ENCODE assay signal across 38 mouse cellular contexts in the genomic region with DNA sequence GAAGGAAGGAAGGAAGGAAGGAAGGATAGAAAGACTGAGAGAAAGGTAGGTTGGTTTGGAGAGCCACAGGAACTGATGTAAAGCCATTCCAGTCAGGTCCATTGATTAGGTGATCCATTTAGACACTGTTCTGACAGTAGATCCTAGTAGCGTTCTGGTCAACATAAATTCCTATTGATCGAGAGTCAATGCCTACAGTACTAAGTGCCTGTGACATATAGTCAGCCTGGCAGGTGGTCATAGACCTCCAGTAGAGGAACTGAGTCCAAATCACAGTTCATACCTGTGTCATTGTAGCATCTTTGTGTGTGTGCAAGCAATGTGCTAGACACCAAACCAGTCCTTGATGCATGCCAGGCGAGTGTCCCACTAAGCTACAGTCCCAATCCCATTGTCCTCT. TPM values are rescaled to one million over a fixed set of nuclear protein-coding genes. Genes with fewer than 3 reads are reported as not detected.
"Had no signal": no experiment of that assay in that cellular context is flagged by ENCODE, and none has a peak within 500 bp of the region (broad histone marks: within the 10 kb centered on the region; RNA-seq: fewer than 3 reads in every experiment).

No protein-coding gene starts in this region.

- H3K27me3 ChIP-seq: heart, embryonic 15.5 days; hindbrain, embryonic 12.5 days; hindbrain, embryonic 13.5 days; hindbrain, embryonic 15.5 days; intestine, embryonic 15.5 days had no signal

- H3K27ac ChIP-seq: heart, embryonic 10.5 days; heart, embryonic 13.5 days; heart, embryonic 15.5 days; hindbrain, embryonic 10.5 days; hindbrain, embryonic 12.5 days; hindbrain, embryonic 13.5 days; hindbrain, embryonic 14.5 days; hindbrain, embryonic 15.5 days; hindbrain, postnatal 0 days; intestine, embryonic 15.5 days; kidney, embryonic 15.5 days; kidney, postnatal 0 days; layer of hippocampus, adult 2 months had no signal

- H3K4me3 ChIP-seq: heart, embryonic 10.5 days; heart, embryonic 12.5 days; heart, embryonic 13.5 days; heart, embryonic 15.5 days; hindbrain, embryonic 10.5 days; hindbrain, embryonic 12.5 days; hindbrain, embryonic 13.5 days; hindbrain, embryonic 15.5 days; intestine, embryonic 15.5 days; kidney, embryonic 15.5 days; layer of hippocampus, adult 2 months had no signal

- H3K36me3 ChIP-seq: heart, embryonic 10.5 days; heart, embryonic 12.5 days; heart, embryonic 13.5 days; heart, embryonic 15.5 days; hindbrain, embryonic 10.5 days; hindbrain, embryonic 12.5 days; hindbrain, embryonic 13.5 days; hindbrain, embryonic 15.5 days; intestine, embryonic 15.5 days; kidney, embryonic 15.5 days had no signal

- H3K4me1 ChIP-seq: heart, embryonic 12.5 days; heart, embryonic 13.5 days; heart, embryonic 15.5 days; hindbrain, embryonic 13.5 days; hindbrain, embryonic 15.5 days; intestine, embryonic 15.5 days; kidney, embryonic 15.5 days had no signal

- ATAC-seq: hindbrain, embryonic 16.5 days; hindbrain, postnatal 0 days; inflammation-experienced regulatory T-cells, adult 6 months; intestine, embryonic 15.5 days; intestine, embryonic 16.5 days; intestine, postnatal 0 days had no signal

- H3K4me2 ChIP-seq: heart, embryonic 11.5 days; heart, embryonic 12.5 days; heart, embryonic 13.5 days; heart, embryonic 15.5 days; hindbrain, embryonic 12.5 days; hindbrain, embryonic 13.5 days; hindbrain, embryonic 14.5 days; hindbrain, embryonic 15.5 days; intestine, embryonic 15.5 days; kidney, embryonic 15.5 days had no signal

- H3K9ac ChIP-seq: heart, embryonic 12.5 days; heart, embryonic 13.5 days; heart, embryonic 15.5 days; hindbrain, embryonic 12.5 days; hindbrain, embryonic 13.5 days; hindbrain, embryonic 14.5 days; hindbrain, embryonic 15.5 days; intestine, embryonic 15.5 days; kidney, embryonic 15.5 days had no signal

- DNase-seq: heart, postnatal 10 days; heart, postnatal 14 days; heart, postnatal 4 days; kidney, adult 11 months; kidney, adult 18-20 months; kidney, adult 2 months; kidney, adult 8-10 months; kidney, adult 9 months; kidney, postnatal 10 days; kidney, postnatal 14 days; kidney, postnatal 25 days; kidney, postnatal 36 days; kidney, postnatal 4 days; layer of hippocampus, adult 9-11 months; layer of hippocampus, postnatal 36 days had no signal

- H3K9me3 ChIP-seq: heart, embryonic 10.5 days; heart, embryonic 12.5 days; heart, embryonic 13.5 days; heart, embryonic 15.5 days; hindbrain, embryonic 10.5 days; hindbrain, embryonic 12.5 days; hindbrain, embryonic 13.5 days; hindbrain, embryonic 15.5 days; intestine, embryonic 15.5 days; kidney, embryonic 15.5 days had no signal

RNA-seq across cellular contexts. Expression of a gene that starts 7.0 kb away (rescaled TPM):
- total RNA-seq: heart, postnatal 10 days; heart, postnatal 14 days; heart, postnatal 25 days; heart, postnatal 4 days; hematopoietic stem cell, adult 5-6 weeks had no signal
- polyA plus RNA-seq: heart, embryonic 11.5 days; heart, embryonic 12.5 days; heart, embryonic 14.5 days; heart, postnatal 0 days; inflammation-experienced regulatory T-cells, adult 6 months had no signal
